Mouse (Mus musculus) lung, embryonic 14.5 days (tissue): ENCODE data around the gene Azgp1. TPM values are rescaled to one million over a fixed set of nuclear protein-coding genes. Genes with fewer than 3 reads are reported as not detected.

Experiments used
- ATAC-seq: fragments of 200-750 bp; cut with Nextera tagmentation; 2 replicates; pipeline ENCODE4 v1.8.0; 2017; ENCODE audit warnings: mild to moderate bottlenecking, moderate TSS enrichment, moderate library complexity; ENCODE audit not compliant: insufficient read depth
- DNase-seq: peaks from one replicate; pipeline ENCODE4 v3.0.0-alpha.2; 2015
- H3K27ac ChIP-seq: fragments of 300-500 bp; sonication (generic); 2 replicates; pipeline ENCODE4 v1.5.1; 2014; ENCODE audit warnings: low read depth, mild to moderate bottlenecking, moderate library complexity
- H3K27me3 ChIP-seq: fragments of 300-500 bp; sonication (generic); 2 replicates; pipeline ENCODE4 v1.6.1; 2014; ENCODE audit warnings: low read length, control low read depth; ENCODE audit not compliant: insufficient read depth
- H3K36me3 ChIP-seq: fragments of 300-500 bp; sonication (generic); 2 replicates; pipeline ENCODE4 v1.6.1; 2014; ENCODE audit warnings: control low read depth; ENCODE audit not compliant: insufficient read depth
- H3K4me1 ChIP-seq: fragments of 300-500 bp; sonication (generic); 2 replicates; pipeline ENCODE4 v1.6.1; 2014; ENCODE audit warnings: antibody characterized with exemption, control low read depth; ENCODE audit not compliant: insufficient read depth
- H3K4me2 ChIP-seq: fragments of 300-500 bp; sonication (generic); 2 replicates; pipeline ENCODE4 v1.6.1; 2014; ENCODE audit warnings: mild to moderate bottlenecking
- H3K4me3 ChIP-seq: fragments of 300-500 bp; sonication (generic); 2 replicates; pipeline ENCODE4 v1.5.1; 2014; ENCODE audit warnings: low read depth, low read length
- H3K9ac ChIP-seq: fragments of 300-500 bp; sonication (generic); 2 replicates; pipeline ENCODE4 v1.6.1; 2014
- H3K9me3 ChIP-seq: fragments of 300-500 bp; sonication (generic); 2 replicates; pipeline ENCODE4 v1.6.1; 2016; ENCODE audit warnings: low read depth, low read length, control low read depth
- CTCF ChIP-seq: IDR thresholded peaks from 2 replicates; pipeline ENCODE4 v1.5.1; 2016; ENCODE audit warnings: antibody characterized with exemption, low read depth
- WGBS: fragments of 180-500 bp; shearing (Covaris S2); extraction: QIAGEN DNeasy Blood & Tissue Kit; methylation state at CpG from one replicate; pipeline ENCODE4 v1.1.7; 2014; 5-methylcytosine and 5-hydroxymethylcytosine counted together
- polyA plus RNA-seq: library from polyadenylated mRNA; unstranded; fragments of >200 nt; fragmentation: Nextera tagmentation; extraction: Ambion mirVana; gene quantifications from 2 replicates; pipeline ENCODE4 v1.2.1, GENCODE M21; 2014

The Azgp1 gene
- polyA plus RNA-seq, 1 experiment from 2014 or later: not detected

DNA sequence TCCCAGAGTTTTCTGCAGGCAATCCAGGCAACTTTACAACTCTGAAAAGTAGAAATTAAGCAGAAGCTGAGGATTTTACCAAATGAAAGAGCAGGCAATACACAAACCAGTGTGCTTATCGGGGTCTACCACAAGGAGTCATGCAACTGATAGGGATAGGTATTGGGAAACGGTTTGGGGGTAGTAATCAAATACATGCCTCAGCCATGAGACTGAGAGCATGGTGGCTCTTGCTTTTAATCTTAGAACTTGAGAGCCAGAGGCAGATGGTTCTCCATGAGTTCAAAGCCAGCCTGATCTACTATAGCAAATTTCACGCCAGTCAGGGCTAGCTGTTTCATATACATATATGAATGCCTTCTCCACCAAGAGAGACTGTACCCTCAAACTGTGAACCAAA, 24.9 kb upstream of the Azgp1 start:
- Histone ChIP-seq H3K9ac (no peak overlapping the region), H3K36me3 (no peaks in the 10 kb centered on the region), H3K4me1 (no peaks in the 10 kb centered on the region), H3K4me3 (no peak overlapping the region), H3K27ac (no peak overlapping the region), H3K27me3 (no peaks in the 10 kb centered on the region), H3K4me2 (no peak overlapping the region), H3K9me3 (no peaks in the 10 kb centered on the region)
- DNase-seq: no peak
- no peak for TF ChIP-seq CTCF
- 80% methylated on average over 3 of the region's 3 CpGs for WGBS
- no peak for ATAC-seq

DNA sequence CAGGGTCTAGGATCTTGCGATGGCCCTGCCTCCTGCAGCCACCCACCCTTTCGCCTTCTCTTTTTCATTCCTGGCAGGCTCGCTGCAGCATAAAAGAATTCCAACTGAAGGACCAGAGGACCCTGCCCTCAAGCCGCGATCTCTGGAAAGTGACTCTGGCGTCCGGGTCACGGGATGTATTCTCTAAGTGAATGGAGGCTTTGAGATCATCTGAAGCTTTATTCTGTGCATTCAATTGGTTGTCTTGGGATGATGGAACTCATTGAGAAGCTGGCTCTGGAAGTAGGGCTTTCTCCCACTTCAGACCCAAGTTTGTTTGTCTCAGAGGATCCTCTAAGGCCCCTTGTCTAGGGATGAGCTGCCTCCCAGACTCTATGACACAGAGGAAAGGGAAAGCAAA, 18.4 kb upstream of the Azgp1 start, which contains the start of gene Gjc3:
TSS of gene Gjc3 (minus strand) at position 154 of the 400 bp plus-strand sequence.
- H3K9me3 ChIP-seq: no peaks in the 10 kb centered on the region
- no peaks in the 10 kb centered on the region for H3K27me3 ChIP-seq
- H3K36me3 ChIP-seq: no peaks in the 10 kb centered on the region
- no peaks in the 10 kb centered on the region for H3K4me1 ChIP-seq
- no peak for DNase-seq
- no peak within 1 kb of the TSS for H3K9ac ChIP-seq
- 71% methylated on average over 8 of the region's 8 CpGs for WGBS
- no peak for ATAC-seq
- H3K27ac ChIP-seq: no peak within 1 kb of the TSS
- H3K4me2 ChIP-seq: no peak within 1 kb of the TSS
- no peak for TF ChIP-seq CTCF
- no peak within 1 kb of the TSS for H3K4me3 ChIP-seq

DNA sequence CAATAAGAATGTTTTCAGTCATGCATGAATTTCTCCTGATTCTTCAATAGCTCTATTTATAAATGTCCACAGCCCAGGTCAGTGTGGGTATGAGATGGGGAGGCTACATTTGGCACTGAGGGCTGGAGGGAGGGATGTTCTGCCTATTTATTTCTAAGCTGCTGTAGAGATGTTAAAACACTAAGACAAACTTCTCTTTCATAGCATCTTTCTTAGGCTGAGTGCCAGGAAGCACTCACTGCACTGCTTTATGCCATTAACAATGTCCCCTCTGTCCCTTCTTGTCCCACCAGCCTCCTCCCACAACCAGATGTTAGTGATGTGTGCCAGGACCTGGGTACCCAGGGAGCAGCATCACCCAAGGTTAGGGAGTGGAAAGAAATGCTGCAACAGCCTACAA, 14.8 kb upstream of the Azgp1 start:
- Histone ChIP-seq H3K36me3 (no peaks in the 10 kb centered on the region), H3K4me2 (no peak overlapping the region), H3K9ac (no peak overlapping the region), H3K4me3 (no peak overlapping the region), H3K27me3 (no peaks in the 10 kb centered on the region), H3K4me1 (no peaks in the 10 kb centered on the region), H3K27ac (no peak overlapping the region), H3K9me3 (no peaks in the 10 kb centered on the region)
- ATAC-seq (no peak), DNase-seq (no peak)
- TF ChIP-seq CTCF: no peak

DNA sequence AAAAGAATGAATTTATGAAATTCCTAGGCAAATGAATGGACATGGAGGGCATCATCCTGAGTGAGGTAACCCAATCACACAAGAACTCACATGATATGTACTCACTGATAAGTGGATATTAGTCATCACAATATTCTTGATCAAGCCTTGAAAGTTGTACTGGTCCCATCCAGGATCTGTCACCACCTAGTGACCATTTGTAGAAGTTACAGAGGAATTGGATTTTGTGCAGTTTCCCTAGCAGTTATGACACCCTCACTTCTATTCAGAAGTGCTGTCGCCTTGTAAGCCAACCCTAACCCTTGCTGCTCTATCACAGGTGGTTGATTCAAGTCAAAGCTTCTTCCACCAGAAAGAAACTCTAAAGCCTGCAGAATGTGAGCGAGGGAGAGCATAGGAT, 8.2 kb upstream of the Azgp1 start:
- TF ChIP-seq CTCF: 0 out of 2 replicates have a peak, but pooled peaks have one; percentile 19
- Histone ChIP-seq H3K27ac (no peak overlapping the region), H3K4me3 (no peak overlapping the region), H3K4me2 (no peak overlapping the region), H3K36me3 (no peaks in the 10 kb centered on the region), H3K9me3 (no peaks in the 10 kb centered on the region), H3K4me1 (no peaks in the 10 kb centered on the region), H3K27me3 (no peaks in the 10 kb centered on the region), H3K9ac (no peak overlapping the region)
- no peak for ATAC-seq
- 56% methylated on average over 2 of the region's 2 CpGs for WGBS
- DNase-seq: no peak

DNA sequence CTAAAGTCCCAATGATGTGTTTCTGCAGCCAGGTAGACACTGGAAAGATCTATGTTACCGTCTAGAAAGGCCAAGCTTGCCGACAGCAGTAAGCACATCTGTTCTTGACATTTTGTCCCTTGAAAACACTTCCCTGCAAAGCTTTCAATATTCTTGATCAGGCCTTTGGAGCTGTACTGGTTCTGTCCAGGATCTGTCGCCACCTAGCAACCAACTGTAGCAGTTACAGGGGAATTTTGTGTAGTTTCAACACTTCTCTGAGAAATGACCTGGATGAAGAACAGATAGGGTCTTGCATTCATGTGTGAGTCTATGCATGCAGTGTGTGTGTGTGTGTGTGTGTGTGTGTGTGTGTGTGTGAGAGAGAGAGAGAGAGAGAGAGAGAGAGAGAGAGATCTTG, 7.6 kb upstream of the Azgp1 start:
- peak; percentile 52 for DNase-seq
- no peaks in the 10 kb centered on the region for H3K4me1 ChIP-seq
- TF ChIP-seq CTCF: peak; percentile 54
- no peak overlapping the region for H3K4me2 ChIP-seq
- no peak overlapping the region for H3K9ac ChIP-seq
- ATAC-seq: no peak
- H3K27me3 ChIP-seq: no peaks in the 10 kb centered on the region
- H3K9me3 ChIP-seq: no peaks in the 10 kb centered on the region
- H3K4me3 ChIP-seq: no peak overlapping the region
- WGBS: 42% methylated on average over 3 of the region's 3 CpGs
- H3K27ac ChIP-seq: no peak overlapping the region
- H3K36me3 ChIP-seq: no peaks in the 10 kb centered on the region

DNA sequence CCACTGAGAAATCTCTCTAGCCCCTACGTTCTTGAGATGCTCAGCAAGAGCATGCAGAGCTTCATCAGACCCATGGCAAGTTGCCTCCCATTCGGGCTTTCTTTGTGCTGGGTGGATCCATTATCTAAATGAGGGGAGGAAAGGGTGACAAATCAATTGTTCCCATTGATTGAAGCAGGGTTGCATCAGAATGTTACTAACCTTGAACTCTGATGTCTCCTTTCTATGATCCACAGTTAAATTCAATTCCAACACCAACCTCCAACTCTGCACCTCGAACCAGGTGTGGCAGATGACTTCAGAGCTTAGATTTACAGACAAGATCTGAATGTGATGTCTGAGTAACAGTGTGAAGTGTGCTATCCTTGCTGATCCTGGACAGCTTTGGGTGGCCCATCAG, 6.6 kb upstream of the Azgp1 start:
- Histone ChIP-seq H3K27ac (no peak overlapping the region), H3K36me3 (no peaks in the 10 kb centered on the region)
- WGBS: 64% methylated on average over 3 of the region's 3 CpGs

DNA sequence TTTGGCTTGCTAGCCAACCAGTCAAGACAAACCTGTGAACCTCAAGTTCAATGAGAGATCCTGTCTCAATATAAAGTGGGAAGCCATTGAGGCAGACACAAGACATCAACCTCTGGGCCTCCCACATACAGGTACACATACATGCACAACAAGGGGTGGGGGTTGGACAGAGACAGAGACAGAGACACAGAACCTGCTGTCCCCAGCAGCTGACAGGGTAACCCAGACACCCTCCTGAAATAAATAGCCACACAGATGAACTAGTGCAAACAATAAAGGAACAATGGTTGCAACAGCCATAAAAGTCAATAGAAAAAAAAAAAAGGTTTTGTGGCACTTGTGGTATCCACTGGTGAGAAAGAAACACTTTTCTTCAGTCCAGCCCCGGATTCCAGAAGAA, 5.9 kb upstream of the Azgp1 start:
- DNase-seq: no peak
- no peak for ATAC-seq
- Histone ChIP-seq H3K4me2 (no peak overlapping the region), H3K27ac (no peak overlapping the region), H3K4me1 (no peaks in the 10 kb centered on the region), H3K4me3 (no peak overlapping the region), H3K36me3 (no peaks in the 10 kb centered on the region), H3K9me3 (no peaks in the 10 kb centered on the region), H3K9ac (no peak overlapping the region), H3K27me3 (no peaks in the 10 kb centered on the region)
- TF ChIP-seq CTCF: no peak
- 41% methylated on average over 1 of the region's 1 CpGs for WGBS

More for the DNA sequence above, 6.6 kb upstream of the Azgp1 start:
- ATAC-seq (no peak), DNase-seq (no peak)
- Histone ChIP-seq H3K27me3 (no peaks in the 10 kb centered on the region), H3K4me3 (no peak overlapping the region), H3K4me2 (no peak overlapping the region), H3K9me3 (no peaks in the 10 kb centered on the region), H3K4me1 (no peaks in the 10 kb centered on the region), H3K9ac (no peak overlapping the region)
- TF ChIP-seq CTCF: no peak

DNA sequence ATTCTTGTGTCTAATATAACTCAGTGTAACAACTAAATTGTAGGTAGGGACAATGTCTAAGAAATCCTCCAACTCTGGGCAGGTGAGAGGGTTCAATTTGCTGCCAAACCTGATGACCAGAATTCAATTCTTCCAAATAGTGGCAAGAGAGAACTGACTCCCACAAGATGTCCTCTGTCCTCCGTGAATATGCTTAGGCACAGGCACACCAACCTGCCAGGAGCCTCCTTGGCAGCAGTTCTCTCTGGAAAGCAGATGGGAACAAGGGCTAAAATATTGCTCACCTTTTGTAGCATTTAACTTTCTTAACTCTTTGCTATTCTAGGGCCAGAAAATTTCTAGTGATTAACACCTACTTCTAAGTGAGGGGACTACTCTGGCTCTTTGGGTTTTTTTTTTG, 4.0 kb upstream of the Azgp1 start:
- no peak for TF ChIP-seq CTCF
- ATAC-seq (no peak), DNase-seq (no peak)
- Histone ChIP-seq H3K4me1 (no peaks in the 10 kb centered on the region), H3K4me3 (no peak overlapping the region), H3K4me2 (no peak overlapping the region), H3K27me3 (no peaks in the 10 kb centered on the region), H3K36me3 (no peaks in the 10 kb centered on the region), H3K9ac (no peak overlapping the region), H3K9me3 (no peaks in the 10 kb centered on the region), H3K27ac (no peak overlapping the region)
- 23% methylated on average over 1 of the region's 1 CpGs for WGBS
